Mouse (Mus musculus) limb, embryonic 13.5 days (tissue): Measurements from ENCODE around the gene Cpne5. TPM values are rescaled to one million over a fixed set of nuclear protein-coding genes. Genes with fewer than 3 reads are reported as not detected.

Experiments used
- ATAC-seq: fragments of 200-750 bp; cut with Nextera tagmentation; 2 replicates; pipeline ENCODE4 v1.8.0; 2017; ENCODE audit warnings: low read depth, moderate number of reproducible peaks, moderate TSS enrichment; ENCODE audit not compliant: low FRiP score
- H3K27ac ChIP-seq: fragments of 300-500 bp; sonication (generic); 2 replicates; pipeline ENCODE4 v1.5.1; 2015; ENCODE audit warnings: inconsistent platforms, mild to moderate bottlenecking, moderate library complexity
- H3K27me3 ChIP-seq: fragments of 300-500 bp; sonication (generic); 2 replicates; pipeline ENCODE4 v1.6.1; 2015; ENCODE audit warnings: mild to moderate bottlenecking, inconsistent platforms
- H3K36me3 ChIP-seq: fragments of 300-500 bp; sonication (generic); 2 replicates; pipeline ENCODE4 v1.6.1; 2015; ENCODE audit warnings: inconsistent platforms, mild to moderate bottlenecking, moderate library complexity
- H3K4me1 ChIP-seq: fragments of 300-500 bp; sonication (generic); 2 replicates; pipeline ENCODE4 v1.6.1; 2015; ENCODE audit warnings: inconsistent platforms
- H3K4me2 ChIP-seq: fragments of 300-500 bp; sonication (generic); replicated peaks from 2 replicates; pipeline ENCODE4 v1.6.1; 2015; ENCODE audit warnings: inconsistent platforms, mild to moderate bottlenecking, moderate library complexity
- H3K4me3 ChIP-seq: fragments of 300-500 bp; sonication (generic); 2 replicates; pipeline ENCODE4 v1.5.1; 2015; ENCODE audit warnings: moderate library complexity, mild to moderate bottlenecking, inconsistent platforms
- H3K9ac ChIP-seq: fragments of 300-500 bp; sonication (generic); 2 replicates; pipeline ENCODE4 v1.6.1; 2015; ENCODE audit warnings: mild to moderate bottlenecking, inconsistent platforms
- H3K9me3 ChIP-seq: fragments of 300-500 bp; sonication (generic); 2 replicates; pipeline ENCODE4 v1.6.1; 2016; ENCODE audit warnings: inconsistent platforms
- WGBS: fragments of 180-500 bp; shearing (Covaris S2); methylation state at CpG from one replicate; pipeline ENCODE4 v1.1.7; 2015; 5-methylcytosine and 5-hydroxymethylcytosine counted together
- polyA plus RNA-seq: library from polyadenylated mRNA; unstranded; fragments of >200 nt; fragmentation: Nextera tagmentation; extraction: Ambion mirVana; gene quantifications from 2 replicates; pipeline ENCODE4 v1.2.1, GENCODE M21; 2015

Cpne5 gene
- polyA plus RNA-seq, 1 experiment from 2014 or later: 10.4 TPM

GRCm38 (mm10) chr17:29195579-29195978, 42.4 kb downstream of the Cpne5 start:
- Histone ChIP-seq H3K4me1 (peaks cover 14% of the 10 kb centered on the region), H3K36me3 (no peaks in the 10 kb centered on the region), H3K27me3 (no peaks in the 10 kb centered on the region), H3K4me3 (no peak overlapping the region), H3K9ac (no peak overlapping the region), H3K4me2 (no peak overlapping the region), H3K27ac (no peak overlapping the region), H3K9me3 (no peaks in the 10 kb centered on the region)
- no peak for ATAC-seq
- WGBS: 47% methylated on average over 4 of the region's 4 CpGs

- Histone ChIP-seq H3K4me3 (no peak overlapping the region), H3K9me3 (no peaks in the 10 kb centered on the region), H3K4me1 (peaks cover 46% of the 10 kb centered on the region), H3K27ac (no peak overlapping the region), H3K9ac (no peak overlapping the region), H3K27me3 (no peaks in the 10 kb centered on the region), H3K36me3 (no peaks in the 10 kb centered on the region), H3K4me2 (peak overlapping the region; percentile 41)
- ATAC-seq: peak; percentile 46; the same call in 1 of the 2 replicates
- 9% methylated on average over 12 of the region's 12 CpGs for WGBS
Measured at GRCm38 (mm10) chr17:29188989-29189388, 49.0 kb downstream of the Cpne5 start.

GRCm38 (mm10) chr17:29186989-29187859, 50.7 kb downstream of the Cpne5 start:
- peaks cover 46% of the 10 kb centered on the region for H3K4me1 ChIP-seq
- H3K36me3 ChIP-seq: no peaks in the 10 kb centered on the region
- no peaks in the 10 kb centered on the region for H3K27me3 ChIP-seq
- no peak overlapping the region for H3K27ac ChIP-seq
- WGBS: 25% methylated on average over 10 of the region's 10 CpGs
- no peak for ATAC-seq
- no peak overlapping the region for H3K9ac ChIP-seq
- H3K4me3 ChIP-seq: no peak overlapping the region
- no peaks in the 10 kb centered on the region for H3K9me3 ChIP-seq
- no peak overlapping the region for H3K4me2 ChIP-seq

GRCm38 (mm10) chr17:29185376-29186046, 52.5 kb downstream of the Cpne5 start:
- ATAC-seq: no peak
- H3K4me2 ChIP-seq: no peak overlapping the region
- 31% methylated on average over 7 of the region's 7 CpGs for WGBS
- H3K27ac ChIP-seq: no peak overlapping the region
- H3K36me3 ChIP-seq: no peaks in the 10 kb centered on the region
- H3K9me3 ChIP-seq: no peaks in the 10 kb centered on the region
- H3K4me3 ChIP-seq: no peak overlapping the region
- no peaks in the 10 kb centered on the region for H3K27me3 ChIP-seq
- peaks cover 42% of the 10 kb centered on the region for H3K4me1 ChIP-seq
- 0 out of 2 replicates have a peak overlapping the region, but pooled peaks have one; percentile 25 for H3K9ac ChIP-seq

- Histone ChIP-seq H3K9ac (no peak overlapping the region), H3K36me3 (no peaks in the 10 kb centered on the region), H3K4me3 (no peak overlapping the region), H3K4me1 (peaks cover 30% of the 10 kb centered on the region), H3K9me3 (no peaks in the 10 kb centered on the region), H3K4me2 (no peak overlapping the region), H3K27me3 (no peaks in the 10 kb centered on the region), H3K27ac (no peak overlapping the region)
- WGBS: 66% methylated on average over 11 of the region's 11 CpGs
- ATAC-seq: no peak
Measured at GRCm38 (mm10) chr17:29183162-29183561, 54.8 kb downstream of the Cpne5 start.

GRCm38 (mm10) chr17:29181751-29182150, 56.2 kb downstream of the Cpne5 start:
- H3K4me1 ChIP-seq: peaks cover 20% of the 10 kb centered on the region
- no peak overlapping the region for H3K4me3 ChIP-seq
- H3K9ac ChIP-seq: no peak overlapping the region
- H3K9me3 ChIP-seq: no peaks in the 10 kb centered on the region
- H3K27ac ChIP-seq: no peak overlapping the region
- no peaks in the 10 kb centered on the region for H3K36me3 ChIP-seq
- H3K27me3 ChIP-seq: no peaks in the 10 kb centered on the region
- no peak for ATAC-seq
- 84% methylated on average over 5 of the region's 5 CpGs for WGBS
- H3K4me2 ChIP-seq: no peak overlapping the region

GRCm38 (mm10) chr17:29180406-29181127, 57.4 kb downstream of the Cpne5 start:
- H3K4me3 ChIP-seq: no peak overlapping the region
- H3K36me3 ChIP-seq: no peaks in the 10 kb centered on the region
- no peak for ATAC-seq
- WGBS: 68% methylated on average over 4 of the region's 4 CpGs
- no peaks in the 10 kb centered on the region for H3K27me3 ChIP-seq
- no peaks in the 10 kb centered on the region for H3K9me3 ChIP-seq
- H3K4me1 ChIP-seq: peaks cover 18% of the 10 kb centered on the region
- no peak overlapping the region for H3K27ac ChIP-seq
- no peak overlapping the region for H3K4me2 ChIP-seq
- H3K9ac ChIP-seq: no peak overlapping the region

- no peaks in the 10 kb centered on the region for H3K9me3 ChIP-seq
- ATAC-seq: no peak
- H3K27me3 ChIP-seq: no peaks in the 10 kb centered on the region
- H3K4me2 ChIP-seq: no peak overlapping the region
- WGBS: 85% methylated on average over 6 of the region's 6 CpGs
- H3K9ac ChIP-seq: no peak overlapping the region
- no peaks in the 10 kb centered on the region for H3K36me3 ChIP-seq
- H3K27ac ChIP-seq: no peak overlapping the region
- H3K4me3 ChIP-seq: no peak overlapping the region
- H3K4me1 ChIP-seq: peaks cover 12% of the 10 kb centered on the region
Measured at GRCm38 (mm10) chr17:29179917-29180316, 58.0 kb downstream of the Cpne5 start.

- Histone ChIP-seq H3K4me1 (peaks cover 12% of the 10 kb centered on the region), H3K27me3 (no peaks in the 10 kb centered on the region), H3K9me3 (no peaks in the 10 kb centered on the region), H3K9ac (no peak overlapping the region), H3K27ac (no peak overlapping the region), H3K36me3 (no peaks in the 10 kb centered on the region), H3K4me3 (no peak overlapping the region), H3K4me2 (no peak overlapping the region)
- WGBS: 73% methylated on average over 9 of the region's 9 CpGs
- ATAC-seq: no peak
Measured at GRCm38 (mm10) chr17:29178503-29179059, 59.4 kb downstream of the Cpne5 start.

GRCm38 (mm10) chr17:29176391-29177267, 61.3 kb downstream of the Cpne5 start:
- H3K4me3 ChIP-seq: no peak overlapping the region
- H3K27ac ChIP-seq: peak overlapping the region; percentile 6; the same call in 1 of the 2 replicates
- H3K9ac ChIP-seq: peak overlapping the region; percentile 21; the same call in 1 of the 2 replicates
- H3K36me3 ChIP-seq: no peaks in the 10 kb centered on the region
- no peaks in the 10 kb centered on the region for H3K27me3 ChIP-seq
- peak; percentile 46; the same call in 1 of the 2 replicates for ATAC-seq
- H3K4me2 ChIP-seq: no peak overlapping the region
- WGBS: 21% methylated on average over 9 of the region's 9 CpGs
- H3K9me3 ChIP-seq: no peaks in the 10 kb centered on the region
- H3K4me1 ChIP-seq: peaks cover 12% of the 10 kb centered on the region

GRCm38 (mm10) chr17:29175693-29176092, 62.3 kb downstream of the Cpne5 start:
- peaks cover 12% of the 10 kb centered on the region for H3K4me1 ChIP-seq
- no peak overlapping the region for H3K27ac ChIP-seq
- H3K27me3 ChIP-seq: no peaks in the 10 kb centered on the region
- 61% methylated on average over 3 of the region's 3 CpGs for WGBS
- H3K36me3 ChIP-seq: no peaks in the 10 kb centered on the region
- no peaks in the 10 kb centered on the region for H3K9me3 ChIP-seq
- H3K4me2 ChIP-seq: no peak overlapping the region
- no peak overlapping the region for H3K4me3 ChIP-seq
- no peak overlapping the region for H3K9ac ChIP-seq
- ATAC-seq: no peak
